Mouse (Mus musculus) liver, adult 2 months (tissue): Measurements from ENCODE around the gene Dicer1. TPM values are rescaled to one million over a fixed set of nuclear protein-coding genes. Genes with fewer than 3 reads are reported as not detected.

Experiments used
- DNase-seq: peaks from one replicate; pipeline ENCODE4 v3.0.0-alpha.2; 2011; ENCODE audit warnings: low read depth, low spot score; ENCODE audit errors: extremely low read depth
- H3K27ac ChIP-seq: fragments of 200-500 bp; replicated peaks from 2 replicates; pipeline ENCODE4 v1.5.1; 2012; ENCODE audit warnings: low read depth, mild to moderate bottlenecking, control low read depth, inconsistent platforms, low read length; ENCODE audit not compliant: insufficient read depth
- H3K27me3 ChIP-seq: fragments of 200-500 bp; 2 replicates; pipeline ENCODE4 v1.6.1; 2012; ENCODE audit warnings: mild to moderate bottlenecking, moderate library complexity, low read length, inconsistent platforms; ENCODE audit not compliant: control insufficient read depth, insufficient read depth
- H3K36me3 ChIP-seq: fragments of 200-500 bp; 2 replicates; pipeline ENCODE4 v1.6.1; 2012; ENCODE audit warnings: low read length, inconsistent platforms; ENCODE audit not compliant: control insufficient read depth, insufficient read depth
- H3K4me1 ChIP-seq: fragments of 200-500 bp; 2 replicates; pipeline ENCODE4 v1.6.1; 2011; ENCODE audit warnings: low read length; ENCODE audit not compliant: control insufficient read depth, insufficient read depth
- H3K4me3 ChIP-seq: fragments of 200-500 bp; 2 replicates; pipeline ENCODE4 v1.5.1; 2011; ENCODE audit warnings: low read depth, mild to moderate bottlenecking, control low read depth, low read length, moderate library complexity; ENCODE audit not compliant: insufficient read depth
- H3K79me2 ChIP-seq: fragments of 200-500 bp; 2 replicates; pipeline ENCODE4 v1.6.1; 2012; ENCODE audit warnings: inconsistent platforms, mild to moderate bottlenecking, low read length, moderate library complexity; ENCODE audit not compliant: control insufficient read depth, insufficient read depth
- H3K9ac ChIP-seq: fragments of 200-500 bp; 2 replicates; pipeline ENCODE4 v1.6.1; 2012; ENCODE audit warnings: low read depth, mild to moderate bottlenecking, control low read depth, inconsistent platforms, low read length
- CTCF ChIP-seq: fragments of 200-500 bp; IDR thresholded peaks from 2 replicates; pipeline ENCODE4 v1.5.1; 2011; ENCODE audit warnings: low read depth, low read length, control low read depth
- POLR2A ChIP-seq: fragments of 200-500 bp; IDR thresholded peaks from 2 replicates; pipeline ENCODE4 v1.6.1; 2011; ENCODE audit warnings: low read length, control low read depth; ENCODE audit not compliant: insufficient read depth; ENCODE audit errors: extremely low read depth
- WGBS: fragments of 180-500 bp; shearing (Covaris S2); methylation state at CpG from one replicate; pipeline ENCODE4 v1.1.7; 2018; 5-methylcytosine and 5-hydroxymethylcytosine counted together
- polyA plus RNA-seq: library from polyadenylated mRNA; depleted of rRNA; stranded (reverse); fragments of >200 nt; gene quantifications from 2 replicates; pipeline ENCODE4 v1.2.3, GENCODE M21; 2012
- total RNA-seq: library from RNA; depleted of rRNA; stranded (reverse); fragments of >200 nt; gene quantifications from 2 replicates; pipeline ENCODE4 v1.2.3, GENCODE M21; 2014

The Dicer1 gene
- total and polyA plus RNA-seq, 2 experiments = 4.9 to 14.8 TPM

DNA sequence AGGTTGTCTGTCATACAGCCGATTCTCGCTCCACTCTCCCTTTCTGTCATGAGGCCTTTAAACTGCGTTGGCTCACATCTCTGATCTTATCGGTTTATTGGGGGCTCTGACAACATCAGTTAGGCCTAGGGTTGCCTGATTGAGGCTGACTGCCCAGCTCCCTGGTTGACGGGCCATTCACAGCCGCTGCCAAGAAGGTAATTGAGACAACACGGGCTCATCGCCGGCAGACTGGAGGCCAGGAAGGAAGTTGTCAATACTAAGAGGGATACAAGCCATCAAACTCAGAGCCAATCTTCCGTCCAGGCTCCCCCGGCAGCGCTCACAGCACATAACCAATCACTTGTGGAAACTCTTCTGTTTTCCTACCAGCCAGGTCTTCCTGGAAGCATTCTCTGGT lies 41.7 kb upstream of the Dicer1 start:
- Histone ChIP-seq H3K9ac (no peak overlapping the region), H3K27ac (no peak overlapping the region), H3K27me3 (no peaks in the 10 kb centered on the region), H3K4me1 (peaks cover 2% of the 10 kb centered on the region; the same call in 1 of the 2 replicates), H3K36me3 (peaks cover 43% of the 10 kb centered on the region), H3K4me3 (no peak overlapping the region), H3K79me2 (no peaks in the 10 kb centered on the region)
- TF ChIP-seq CTCF (no peak), POLR2A (no peak)
- WGBS = 74% methylated on average over 12 of the region's 12 CpGs
- no peak for DNase-seq

GRCm38 (mm10) chr12:104777603-104778002 lies 25.9 kb upstream of the Dicer1 start:
- no peaks in the 10 kb centered on the region for H3K27me3 ChIP-seq
- H3K27ac ChIP-seq = no peak overlapping the region
- H3K79me2 ChIP-seq = no peaks in the 10 kb centered on the region
- H3K4me1 ChIP-seq = no peaks in the 10 kb centered on the region
- DNase-seq = no peak
- H3K9ac ChIP-seq = no peak overlapping the region
- 88% methylated on average over 1 of the region's 1 CpGs for WGBS
- H3K36me3 ChIP-seq = peaks cover 60% of the 10 kb centered on the region
- no peak overlapping the region for H3K4me3 ChIP-seq
- TF ChIP-seq POLR2A = no peak
- TF ChIP-seq CTCF = no peak

GRCm38 (mm10) chr12:104771941-104772340 lies 20.2 kb upstream of the Dicer1 start:
- DNase-seq = peak; percentile 35
- TF ChIP-seq CTCF (no peak), POLR2A (no peak)
- Histone ChIP-seq H3K79me2 (no peaks in the 10 kb centered on the region), H3K36me3 (peaks cover 52% of the 10 kb centered on the region), H3K27me3 (no peaks in the 10 kb centered on the region), H3K4me1 (no peaks in the 10 kb centered on the region), H3K27ac (no peak overlapping the region), H3K4me3 (no peak overlapping the region), H3K9ac (no peak overlapping the region)
- 60% methylated on average over 2 of the region's 2 CpGs for WGBS

DNA sequence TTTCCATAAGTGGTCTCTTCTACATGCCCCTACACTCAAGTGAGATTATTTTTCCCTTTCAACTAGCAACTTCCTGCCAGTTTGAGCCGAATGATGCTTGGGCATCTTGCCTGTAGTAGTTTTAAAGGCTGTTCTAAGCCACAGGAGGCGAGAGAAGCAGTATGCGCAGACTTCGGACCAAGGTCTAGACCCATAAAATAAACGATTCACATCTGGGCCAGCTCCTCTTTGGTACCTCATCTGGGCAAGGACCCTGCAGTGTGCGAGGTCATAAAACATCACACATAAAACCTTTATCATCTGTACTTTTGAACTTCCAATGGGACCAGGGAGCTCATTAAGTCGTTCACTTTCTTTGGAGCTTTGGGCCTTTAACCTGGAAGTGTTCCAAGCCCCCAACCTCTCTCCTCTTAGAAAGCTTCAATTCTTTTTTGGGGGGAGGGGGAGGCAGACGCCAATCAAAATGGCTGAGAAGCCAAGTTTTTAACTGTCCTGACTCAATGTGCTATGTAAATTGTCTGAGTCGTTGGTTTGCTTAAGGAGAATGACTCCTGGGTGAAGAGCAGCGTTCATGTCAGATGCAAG lies 17.5 kb upstream of the Dicer1 start:
- Histone ChIP-seq H3K27ac (no peak overlapping the region), H3K79me2 (no peaks in the 10 kb centered on the region), H3K27me3 (no peaks in the 10 kb centered on the region), H3K4me3 (no peak overlapping the region), H3K9ac (no peak overlapping the region), H3K4me1 (no peaks in the 10 kb centered on the region), H3K36me3 (peaks cover 34% of the 10 kb centered on the region)
- TF ChIP-seq CTCF (no peak), POLR2A (no peak)
- no peak for DNase-seq
- 83% methylated on average over 10 of the region's 10 CpGs for WGBS

DNA sequence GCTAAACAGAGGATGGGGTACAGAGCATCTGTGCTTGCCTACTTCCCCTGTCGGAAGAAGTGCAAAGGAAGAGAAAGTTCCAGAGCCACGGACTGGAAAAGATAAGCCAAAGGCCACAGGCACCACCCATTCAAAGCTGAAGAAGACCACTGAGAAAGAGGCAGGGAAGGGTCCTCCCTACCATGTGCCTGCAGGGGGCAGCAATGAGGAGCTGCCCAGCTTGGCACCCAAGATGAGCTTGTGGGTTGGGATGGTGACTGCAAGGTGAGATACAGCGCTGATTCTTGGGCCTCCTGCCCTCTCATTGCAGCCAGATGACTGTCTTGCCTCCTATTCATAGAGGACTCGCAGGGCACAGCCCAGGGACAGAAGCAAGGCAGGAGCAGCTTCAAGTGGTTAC lies 15.4 kb upstream of the Dicer1 start:
- H3K27me3 ChIP-seq = no peaks in the 10 kb centered on the region
- no peaks in the 10 kb centered on the region for H3K79me2 ChIP-seq
- 85% methylated on average over 4 of the region's 4 CpGs for WGBS
- peaks cover 16% of the 10 kb centered on the region; the same call in 1 of the 2 replicates for H3K36me3 ChIP-seq
- no peak overlapping the region for H3K4me3 ChIP-seq
- TF ChIP-seq CTCF (peak; percentile 61), POLR2A (no peak)
- H3K4me1 ChIP-seq = no peaks in the 10 kb centered on the region
- no peak for DNase-seq
- no peak overlapping the region for H3K9ac ChIP-seq
- no peak overlapping the region for H3K27ac ChIP-seq

- no peak overlapping the region for H3K4me3 ChIP-seq
- no peak for TF ChIP-seq POLR2A
- no peak for TF ChIP-seq CTCF
- no peaks in the 10 kb centered on the region for H3K79me2 ChIP-seq
- H3K27ac ChIP-seq = no peak overlapping the region
- whole genome bisulfite sequencing = 80% methylated on average over 7 of the region's 7 CpGs
- no peaks in the 10 kb centered on the region for H3K4me1 ChIP-seq
- peaks cover 8% of the 10 kb centered on the region; the same call in 1 of the 2 replicates for H3K36me3 ChIP-seq
- no peaks in the 10 kb centered on the region for H3K27me3 ChIP-seq
- H3K9ac ChIP-seq = no peak overlapping the region
- DNase-seq = no peak
Observed at GRCm38 (mm10) chr12:104765761-104766160, 14.0 kb upstream of the Dicer1 start.
